Mouse (Mus musculus) T-cell, adult 2 months (primary cell): ENCODE results near the gene Ehd1.

Experiments used
- DNase-seq: peaks from one replicate; pipeline ENCODE4 v3.0.0; 2022; ENCODE audit warnings: low spot score

Ehd1 gene

GRCm38 (mm10) chr19:6276426-6277421, at the start of gene Ehd1:
TSS of gene Ehd1 (plus strand) at chr19:6276725.
- DNase-seq = peak; percentile 97

GRCm38 (mm10) chr19:6226763-6227162, 49.8 kb upstream of the Ehd1 start:
- no peak for DNase-seq

GRCm38 (mm10) chr19:6227864-6228263, 48.7 kb upstream of the Ehd1 start:
- no peak for DNase-seq

GRCm38 (mm10) chr19:6230411-6230810, 46.1 kb upstream of the Ehd1 start:
- no peak for DNase-seq

GRCm38 (mm10) chr19:6231036-6231435, 45.5 kb upstream of the Ehd1 start:
- no peak for DNase-seq

GRCm38 (mm10) chr19:6233647-6234046, 42.9 kb upstream of the Ehd1 start:
- no peak for DNase-seq

- DNase-seq = no peak
Observed at GRCm38 (mm10) chr19:6234337-6235083, 42.0 kb upstream of the Ehd1 start.

- peak; percentile 95 for DNase-seq
Observed at GRCm38 (mm10) chr19:6235084-6236052, 41.2 kb upstream of the Ehd1 start, which contains the start of gene Ppp2r5b. TSS of gene Ppp2r5b (minus strand) at chr19:6235872.

- DNase-seq = peak; percentile 72
Observed at GRCm38 (mm10) chr19:6236053-6236441, 40.5 kb upstream of the Ehd1 start.

GRCm38 (mm10) chr19:6236842-6237241, 39.7 kb upstream of the Ehd1 start:
- DNase-seq = no peak

- DNase-seq = no peak
Observed at GRCm38 (mm10) chr19:6238740-6239139, 37.8 kb upstream of the Ehd1 start.

- no peak for DNase-seq
Observed at GRCm38 (mm10) chr19:6240136-6240535, 36.4 kb upstream of the Ehd1 start.

GRCm38 (mm10) chr19:6240725-6241124, 35.8 kb upstream of the Ehd1 start:
- DNase-seq = no peak

- DNase-seq = peak; percentile 99
Observed at GRCm38 (mm10) chr19:6241274-6242107, 35.0 kb upstream of the Ehd1 start, which contains the start of gene Atg2a. TSS of gene Atg2a (plus strand) at chr19:6241668.

GRCm38 (mm10) chr19:6242281-6242680, 34.2 kb upstream of the Ehd1 start:
- peak; percentile 92 for DNase-seq

GRCm38 (mm10) chr19:6243226-6243625, 33.3 kb upstream of the Ehd1 start:
- DNase-seq = no peak

GRCm38 (mm10) chr19:6245806-6246205, 30.7 kb upstream of the Ehd1 start:
- no peak for DNase-seq

- DNase-seq = no peak
Observed at GRCm38 (mm10) chr19:6247526-6248300, 28.8 kb upstream of the Ehd1 start.

GRCm38 (mm10) chr19:6253021-6253420, 23.5 kb upstream of the Ehd1 start:
- DNase-seq = no peak

GRCm38 (mm10) chr19:6260428-6260827, 16.1 kb upstream of the Ehd1 start:
- DNase-seq = no peak
